Mouse (Mus musculus): ENCODE data around the gene Slc44a1.

The Slc44a1 gene

DNA sequence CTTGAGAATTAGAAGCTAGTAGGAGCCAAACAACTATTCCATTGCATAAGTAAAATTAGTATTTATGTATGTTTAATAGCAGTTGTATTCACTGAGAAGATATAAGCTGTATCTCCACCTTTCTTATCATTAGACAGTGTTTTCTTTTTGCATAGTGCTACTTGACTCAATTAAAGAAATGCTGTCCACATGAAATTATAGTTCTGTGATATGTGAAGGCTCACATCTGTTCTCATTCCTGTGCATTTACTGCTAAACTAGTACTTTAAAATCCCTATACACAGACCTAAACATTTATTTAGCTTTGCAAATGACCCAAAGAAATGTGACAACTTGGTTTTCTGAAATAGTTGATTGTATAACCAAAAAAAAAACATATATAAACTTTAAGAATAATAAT is 96.9 kb downstream of the Slc44a1 start:
- no peak for DNase-seq (ENCODE audit: low read depth, low spot score)

GRCm38 (mm10) chr4:53537539-53537938 is 97.3 kb downstream of the Slc44a1 start:
- no peak for DNase-seq (ENCODE audit: low read depth, low spot score)

DNA sequence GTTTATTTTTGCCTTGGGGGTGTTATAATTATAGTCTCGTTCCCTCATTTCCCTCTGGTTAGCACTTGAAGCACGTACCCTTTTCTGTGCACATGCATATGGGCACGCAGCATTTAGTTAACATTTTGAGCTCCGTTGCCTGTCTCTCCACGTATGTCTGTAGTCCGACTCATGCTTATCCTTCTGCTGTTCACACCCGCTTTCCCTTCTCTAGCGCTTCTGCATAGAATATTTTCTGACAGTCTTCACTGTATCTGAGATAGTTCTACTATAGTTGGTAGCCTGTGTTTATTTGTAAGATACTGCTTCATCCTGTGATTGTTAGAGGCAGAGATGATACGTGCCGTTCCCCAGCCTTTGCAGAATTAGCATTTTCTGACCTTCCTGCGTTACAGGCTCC is 98.4 kb downstream of the Slc44a1 start:
- DNase-seq (ENCODE audit: low read depth, low spot score), result no peak

GRCm38 (mm10) chr4:53539929-53540328 is 99.7 kb downstream of the Slc44a1 start:
- DNase-seq (ENCODE audit: low read depth, low spot score), result no peak

DNA sequence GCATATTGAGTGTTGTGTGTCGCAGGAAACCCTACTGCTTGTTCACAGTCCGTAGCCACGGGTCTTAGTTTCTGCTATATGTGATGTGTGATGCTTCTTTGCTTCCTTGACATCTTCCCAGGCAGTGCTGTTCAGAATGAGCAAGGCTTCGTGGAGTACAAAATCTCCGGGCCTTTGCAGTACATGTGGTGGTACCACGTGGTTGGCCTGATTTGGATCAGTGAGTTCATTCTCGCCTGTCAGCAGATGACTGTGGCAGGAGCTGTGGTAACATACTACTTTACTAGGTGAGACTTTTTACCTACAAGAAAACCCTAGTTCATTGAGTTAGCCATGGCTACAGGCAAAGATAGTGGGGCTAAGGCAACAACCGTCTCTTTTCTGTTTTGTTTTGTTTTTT is 103.2 kb downstream of the Slc44a1 start:
- no peak for DNase-seq (ENCODE audit: low read depth, low spot score)

DNA sequence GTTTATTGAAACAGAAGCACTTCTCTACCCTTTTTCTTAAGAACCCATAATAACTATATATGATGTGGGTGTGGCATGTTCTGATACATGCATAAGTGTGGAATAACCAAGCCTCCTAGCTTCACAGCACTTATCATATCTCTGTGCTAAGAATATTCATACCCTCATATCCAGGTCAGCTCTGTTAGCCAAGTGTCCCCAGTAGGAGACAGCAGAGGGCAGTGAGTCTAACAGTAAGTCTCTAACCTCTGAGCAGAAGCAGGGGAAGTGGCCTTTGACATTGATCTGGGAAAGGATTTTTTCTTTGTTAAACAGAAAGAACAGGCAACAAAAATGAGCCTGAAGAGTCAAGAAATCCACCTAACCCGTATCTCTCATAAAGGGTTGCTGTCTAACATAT is 104.7 kb downstream of the Slc44a1 start:
- DNase-seq (ENCODE audit: low read depth, low spot score), result no peak

DNA sequence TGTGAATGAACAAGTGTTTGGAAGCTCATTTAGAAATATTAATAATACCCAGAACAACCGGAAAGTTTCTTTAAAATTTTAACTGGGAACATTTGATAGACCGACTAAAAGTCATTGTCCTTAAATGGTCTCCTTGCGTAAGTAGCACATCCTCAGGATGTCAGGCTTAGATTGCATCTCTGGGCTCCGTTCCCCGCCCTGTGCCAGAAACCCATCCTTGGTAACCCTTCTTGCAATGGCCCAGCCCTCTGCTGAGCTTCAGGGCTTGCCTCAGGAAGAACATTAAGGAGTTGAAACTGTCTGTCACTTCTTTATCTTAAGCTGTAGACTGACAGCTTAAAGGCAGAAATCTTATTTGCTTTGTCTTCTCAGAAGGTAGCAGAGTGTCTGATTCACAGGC is 107.2 kb downstream of the Slc44a1 start:
- no peak for DNase-seq (ENCODE audit: low read depth, low spot score)

- DNase-seq (ENCODE audit: low read depth, low spot score), result no peak
Observed at GRCm38 (mm10) chr4:53549375-53549774, 109.2 kb downstream of the Slc44a1 start.

DNA sequence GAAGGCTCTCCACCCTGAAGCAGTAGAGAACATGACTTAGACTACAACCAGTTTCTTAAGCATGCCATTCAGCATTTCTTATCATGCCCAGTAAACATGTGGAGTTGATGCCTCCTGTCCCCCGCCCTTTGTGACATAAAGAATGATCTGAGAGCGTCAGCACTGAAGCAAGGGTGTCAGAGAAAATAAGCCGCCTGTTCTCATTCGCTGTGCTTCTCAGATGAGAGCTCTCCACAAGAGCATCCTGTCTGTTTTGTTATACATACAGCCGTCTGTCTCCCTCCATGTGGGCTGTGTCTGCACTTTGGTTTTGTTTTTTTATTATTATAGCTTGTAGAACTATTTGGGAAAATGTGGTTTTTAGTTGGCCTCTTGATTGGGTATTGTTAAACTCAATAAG is 124.4 kb downstream of the Slc44a1 start:
- DNase-seq (ENCODE audit: low read depth, low spot score), result no peak

- DNase-seq (ENCODE audit: low read depth, low spot score), result no peak
Observed at GRCm38 (mm10) chr4:53567065-53567464, 126.9 kb downstream of the Slc44a1 start.

DNA sequence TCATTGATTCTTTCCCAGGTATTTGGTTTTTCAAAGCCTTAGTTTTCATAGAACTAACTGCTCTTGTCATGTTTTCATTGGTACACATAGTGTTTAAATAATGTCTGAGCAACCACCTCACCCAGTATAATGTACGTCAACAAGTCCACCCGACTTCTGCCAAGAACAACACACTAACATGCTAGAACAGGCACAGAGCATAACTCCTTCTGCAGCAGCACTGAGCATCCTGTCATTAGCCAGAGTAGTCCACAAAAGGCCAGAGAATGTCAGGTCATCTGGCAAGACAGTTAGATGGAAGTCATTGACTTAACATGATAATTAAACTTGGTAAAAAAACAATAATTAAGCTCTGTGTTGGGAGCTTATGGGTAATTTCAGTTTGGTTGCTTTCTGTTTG is 135.3 kb downstream of the Slc44a1 start:
- DNase-seq (ENCODE audit: low read depth, low spot score), result peak; percentile 20

GRCm38 (mm10) chr4:53587676-53588075 is 147.5 kb downstream of the Slc44a1 start:
- no peak for DNase-seq (ENCODE audit: low read depth, low spot score)

- no peak for DNase-seq (ENCODE audit: low read depth, low spot score)
Observed at GRCm38 (mm10) chr4:53588936-53589335, 148.7 kb downstream of the Slc44a1 start.

- DNase-seq (ENCODE audit: low read depth, low spot score), result no peak
Observed at GRCm38 (mm10) chr4:53589466-53589865, 149.3 kb downstream of the Slc44a1 start.

DNA sequence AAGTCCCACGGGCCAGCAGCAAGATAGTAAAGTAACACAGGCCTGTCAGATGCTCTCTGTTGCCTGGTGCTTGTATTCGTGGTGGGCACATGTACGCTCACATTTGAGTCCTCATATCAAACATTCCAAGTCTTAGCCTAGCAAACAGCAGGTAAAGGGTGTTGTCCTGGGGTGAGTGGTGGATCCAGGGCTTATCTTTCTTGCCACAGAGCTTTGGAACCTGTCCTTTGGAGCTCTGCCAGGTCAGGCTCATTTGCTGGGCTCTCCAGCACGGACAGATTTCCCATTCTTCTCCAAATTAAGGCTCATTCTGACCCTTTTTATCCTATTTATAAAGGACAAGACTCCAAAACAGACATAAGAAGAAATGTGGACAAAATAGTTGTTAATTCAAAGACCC is 149.9 kb downstream of the Slc44a1 start:
- DNase-seq (ENCODE audit: low read depth, low spot score), result no peak

DNA sequence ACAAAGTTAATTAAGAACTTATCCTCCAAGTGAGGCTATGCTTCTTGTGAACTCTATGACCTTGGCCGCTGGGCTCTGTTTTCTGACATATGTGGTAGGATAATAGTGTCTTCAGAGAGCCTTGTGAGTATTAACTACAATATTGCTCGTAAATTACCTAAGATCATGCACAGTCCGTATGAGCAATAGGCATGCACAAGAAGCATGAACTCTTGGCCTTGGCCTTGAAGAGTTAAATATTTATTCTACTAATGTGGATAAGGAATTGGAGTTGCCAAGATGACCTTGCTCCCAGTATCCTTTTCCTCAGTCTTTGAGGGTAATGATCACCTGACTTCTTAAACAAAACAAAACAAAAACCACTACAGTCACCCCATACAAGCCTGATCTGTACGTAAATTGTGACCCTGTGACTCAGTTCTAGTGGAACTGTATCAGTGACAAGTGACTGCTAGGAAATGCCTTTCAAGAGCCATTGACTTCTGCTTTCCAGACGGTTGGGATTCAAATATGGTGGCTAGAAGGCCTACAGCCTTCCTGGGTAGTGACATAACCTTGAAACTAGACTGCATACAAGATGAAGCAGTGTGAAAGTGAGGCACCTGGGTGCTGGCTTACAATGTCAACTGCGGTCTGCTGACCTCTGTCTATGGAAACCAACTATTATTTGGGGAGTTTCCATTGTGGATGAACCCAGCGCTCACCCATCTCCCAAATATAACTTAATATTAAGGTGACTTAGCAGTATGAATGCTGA is 150.7 kb downstream of the Slc44a1 start:
- no peak for DNase-seq (ENCODE audit: low read depth, low spot score)

GRCm38 (mm10) chr4:53591536-53591935 is 151.3 kb downstream of the Slc44a1 start:
- no peak for DNase-seq (ENCODE audit: low read depth, low spot score)

DNA sequence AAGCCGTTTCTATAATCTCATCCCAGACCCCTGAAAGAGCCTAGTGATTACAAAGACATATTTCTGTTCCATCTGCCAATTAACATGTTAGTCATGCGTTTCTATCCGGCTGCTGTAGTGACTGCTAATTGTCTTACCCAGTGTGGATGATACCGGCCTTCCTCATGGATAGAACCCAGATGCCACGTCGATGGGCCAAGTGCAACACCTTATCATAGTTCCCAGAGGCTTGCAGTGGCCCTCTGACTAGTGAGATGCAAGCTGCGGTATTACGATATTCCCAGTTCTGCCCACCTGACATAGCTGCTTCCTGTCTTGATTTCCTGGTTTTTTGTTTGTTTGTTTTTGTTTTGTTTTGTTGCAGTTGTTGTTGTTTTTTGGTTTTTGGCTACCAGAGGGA is 151.7 kb downstream of the Slc44a1 start:
- no peak for DNase-seq (ENCODE audit: low read depth, low spot score)

- DNase-seq (ENCODE audit: low read depth, low spot score), result peak; percentile 30
Observed at GRCm38 (mm10) chr4:53592386-53592785, 152.2 kb downstream of the Slc44a1 start.

GRCm38 (mm10) chr4:53594204-53594603 is 154.0 kb downstream of the Slc44a1 start:
- peak; percentile 57 for DNase-seq (ENCODE audit: low read depth, low spot score)

DNA sequence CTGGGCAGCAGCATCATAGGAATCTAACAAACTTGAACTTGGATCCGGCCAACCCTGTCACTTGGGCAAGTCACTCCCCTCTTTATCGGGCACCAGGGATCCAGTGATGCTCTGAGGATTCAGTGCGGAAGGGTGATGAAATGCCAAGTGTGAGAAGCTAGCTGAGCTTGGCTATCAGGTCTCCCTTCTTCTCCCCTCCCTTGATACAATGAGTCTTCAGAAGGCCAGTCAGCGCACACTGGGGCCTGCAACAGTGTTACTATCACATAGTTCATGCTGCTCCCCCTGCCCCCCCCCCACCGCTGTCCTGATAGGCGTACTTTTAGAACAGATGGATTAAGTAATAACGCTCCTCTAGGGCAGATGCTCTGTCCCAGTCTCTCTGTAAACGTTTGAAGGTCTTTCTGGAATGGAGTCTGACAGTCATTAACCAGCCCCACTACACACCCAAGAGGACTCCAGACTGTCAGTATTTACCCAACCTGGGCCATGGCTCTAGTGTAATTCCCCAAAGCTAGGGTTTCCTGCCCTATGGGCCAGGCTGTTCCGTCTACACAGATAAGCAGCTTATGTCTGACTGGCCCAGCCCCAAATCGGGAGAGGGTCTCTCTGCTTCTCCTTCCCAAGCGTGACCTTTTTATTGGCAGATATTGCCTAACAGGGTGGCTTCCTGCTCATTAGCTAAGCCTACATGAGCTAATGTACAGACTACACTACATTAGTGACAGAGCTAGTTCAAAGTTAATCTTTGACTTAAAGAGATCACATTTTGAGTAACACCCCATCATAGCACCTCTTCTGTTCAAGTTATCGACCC is 155.2 kb downstream of the Slc44a1 start:
- no peak for DNase-seq (ENCODE audit: low read depth, low spot score)

GRCm38 (mm10) chr4:53596063-53596895 is 156.1 kb downstream of the Slc44a1 start:
- DNase-seq (ENCODE audit: low read depth, low spot score), result no peak

Measured in skeletal muscle tissue, adult 2 months (tissue).